Mouse (Mus musculus) adrenal gland, adult 2 months (tissue): Measurements from ENCODE around the gene Aldoart2. TPM values are rescaled to one million over a fixed set of nuclear protein-coding genes. Genes with fewer than 3 reads are reported as not detected.
"Not testable (repeated sequence)": the region's sequence is repeated elsewhere in the genome, so short reads cannot be mapped to it uniquely, and the experiment has no call there.

Experiments used
- DNase-seq: peaks from one replicate; pipeline ENCODE4 v3.0.0; 2021
- polyA plus RNA-seq: library from polyadenylated mRNA; depleted of rRNA; stranded (reverse); fragments of >200 nt; gene quantifications from 2 replicates; pipeline ENCODE4 v1.2.3, GENCODE M21; 2012; rRNA removed
- total RNA-seq, 2 experiments: library from RNA; stranded (reverse); gene quantifications; 2 replicates each; pipeline ENCODE4 v1.2.3; 2021

Gene Aldoart2
- total and polyA plus RNA-seq, 3 experiments = 0.17 TPM; not detected in 2

DNA sequence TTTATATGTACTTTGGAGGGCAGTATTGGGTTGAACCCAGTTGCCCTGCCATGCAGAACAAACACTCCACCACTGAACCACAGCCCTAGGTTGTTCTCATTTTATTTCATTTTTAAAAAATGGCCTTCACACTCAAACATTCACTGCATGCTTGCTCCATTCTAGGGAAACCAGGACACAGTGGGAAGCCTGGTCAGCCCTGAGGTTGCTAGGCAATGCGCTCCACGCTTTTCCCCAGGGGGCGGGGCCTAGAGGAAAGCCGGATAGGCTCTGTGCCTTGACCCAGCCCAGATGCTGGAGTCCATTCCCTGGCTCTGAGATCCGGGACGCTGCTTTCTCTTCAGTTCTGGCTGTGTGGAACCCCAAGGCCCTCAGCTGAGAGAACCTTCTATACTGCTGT, 8.8 kb downstream of the Aldoart2 start:
- DNase-seq = peak; percentile 23

DNA sequence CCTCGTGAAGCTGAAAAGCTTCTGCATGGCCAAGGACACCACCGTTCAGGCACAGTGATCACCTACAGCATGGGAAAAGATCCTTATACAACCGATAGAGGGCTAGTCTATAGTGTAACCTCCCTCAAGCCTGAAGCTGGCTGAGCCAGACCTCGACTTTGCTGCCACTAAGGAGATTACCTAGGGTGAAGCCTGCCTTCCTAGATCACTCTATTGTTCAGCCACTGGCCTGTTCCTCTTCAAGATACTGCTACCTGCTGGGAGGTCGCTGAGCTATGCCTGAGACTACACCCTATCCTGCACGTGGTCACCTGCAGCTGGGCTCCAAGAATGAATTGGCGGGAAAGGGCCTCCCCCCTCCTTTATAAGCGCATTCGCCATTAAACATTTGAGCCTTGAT, 21.9 kb downstream of the Aldoart2 start:
- DNase-seq = not testable (repeated sequence)

DNA sequence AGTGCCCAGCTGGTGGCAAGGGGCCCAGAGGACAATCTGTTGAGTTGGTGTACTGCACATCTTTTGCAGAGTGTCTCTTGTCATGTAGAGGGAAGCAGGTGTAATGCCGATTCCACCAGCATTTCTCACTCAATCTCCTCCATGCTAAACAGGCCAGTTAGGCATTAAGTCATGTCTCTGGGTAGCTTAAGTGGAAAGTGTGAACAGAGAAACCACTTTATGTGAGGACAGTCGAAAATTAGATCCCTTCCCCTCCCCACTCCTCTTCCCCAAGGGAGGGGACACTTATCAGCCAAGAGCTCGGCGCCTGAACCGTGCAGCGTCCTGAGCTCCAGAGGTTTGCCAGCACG, 33.5 kb downstream of the Aldoart2 start:
- no peak for DNase-seq

DNA sequence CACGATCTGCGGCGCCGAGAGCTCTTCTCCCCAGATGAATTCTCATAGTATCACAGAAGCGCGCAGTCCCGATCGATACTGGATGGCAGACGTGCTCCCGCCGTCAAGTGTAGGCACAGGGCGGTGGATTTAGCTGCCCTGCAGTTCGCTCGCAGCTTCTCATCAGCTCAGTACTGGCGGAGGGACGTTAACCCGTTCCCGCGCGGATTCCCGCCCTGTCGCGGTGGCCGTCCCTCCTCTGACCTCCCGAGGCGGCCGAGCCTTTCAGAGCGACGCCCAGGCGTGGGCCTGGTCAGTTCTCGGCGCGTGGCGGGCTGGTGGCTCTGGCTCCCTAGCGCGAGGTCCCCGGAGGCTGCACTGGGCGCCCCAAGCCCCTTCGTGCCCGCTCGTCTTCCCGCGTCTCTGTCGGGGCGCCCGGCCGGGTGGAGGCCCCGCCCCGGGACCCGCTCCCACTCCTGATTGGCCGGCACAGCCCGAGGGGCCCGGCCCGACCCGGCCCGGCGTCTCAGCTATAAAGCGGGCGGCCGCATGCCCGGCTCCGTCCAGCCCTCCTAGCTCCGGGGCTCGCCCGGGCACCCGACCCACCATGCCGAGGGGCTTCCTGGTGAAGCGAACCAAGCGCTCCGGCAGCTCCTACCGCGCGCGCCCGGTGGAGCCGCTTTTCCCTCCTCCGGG, 34.0 kb downstream of the Aldoart2 start, which contains the start of gene Insm2:
Insm2 (plus strand) TSS at position 541 of the 675 bp plus-strand sequence.
- peak; percentile 54 for DNase-seq

DNA sequence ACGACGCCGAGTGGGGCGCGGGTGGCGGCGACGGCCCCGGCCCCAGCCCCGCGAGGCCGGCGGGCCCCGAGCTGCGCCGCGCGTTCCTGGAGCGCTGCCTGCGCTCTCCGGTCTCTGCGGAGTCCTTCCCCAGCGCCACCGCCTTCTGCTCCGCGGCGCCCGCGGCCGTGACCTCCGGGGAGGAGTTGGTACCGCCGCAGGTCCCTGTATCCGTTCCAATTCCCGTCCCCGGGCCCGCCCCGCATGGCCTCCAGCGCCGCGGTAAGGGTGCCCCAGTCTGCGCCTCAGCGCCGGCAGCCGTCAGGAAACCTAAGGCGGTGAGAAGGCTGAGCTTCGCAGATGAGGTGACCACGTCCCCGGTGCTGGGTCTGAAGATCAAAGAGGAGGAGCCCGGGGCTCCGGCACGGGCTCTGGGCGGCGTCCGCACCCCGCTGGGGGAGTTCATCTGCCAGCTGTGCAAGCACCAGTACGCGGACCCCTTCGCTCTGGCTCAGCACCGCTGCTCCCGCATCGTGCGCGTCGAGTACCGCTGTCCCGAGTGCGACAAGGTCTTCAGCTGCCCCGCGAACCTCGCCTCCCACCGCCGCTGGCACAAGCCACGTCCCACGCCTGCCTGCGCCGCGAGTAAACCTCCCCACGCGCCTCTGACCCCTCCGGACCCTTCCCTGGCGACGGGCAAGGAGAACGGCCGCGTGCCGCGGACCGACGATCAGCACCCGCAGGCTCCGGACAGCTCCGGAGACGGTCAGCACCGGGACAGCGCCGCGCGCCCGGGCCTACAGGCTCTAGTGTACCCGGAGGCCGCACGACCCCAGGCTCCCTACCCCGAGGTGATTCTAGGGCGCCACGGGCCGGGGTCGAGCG, 34.8 kb downstream of the Aldoart2 start:
- DNase-seq = peak; percentile 82

DNA sequence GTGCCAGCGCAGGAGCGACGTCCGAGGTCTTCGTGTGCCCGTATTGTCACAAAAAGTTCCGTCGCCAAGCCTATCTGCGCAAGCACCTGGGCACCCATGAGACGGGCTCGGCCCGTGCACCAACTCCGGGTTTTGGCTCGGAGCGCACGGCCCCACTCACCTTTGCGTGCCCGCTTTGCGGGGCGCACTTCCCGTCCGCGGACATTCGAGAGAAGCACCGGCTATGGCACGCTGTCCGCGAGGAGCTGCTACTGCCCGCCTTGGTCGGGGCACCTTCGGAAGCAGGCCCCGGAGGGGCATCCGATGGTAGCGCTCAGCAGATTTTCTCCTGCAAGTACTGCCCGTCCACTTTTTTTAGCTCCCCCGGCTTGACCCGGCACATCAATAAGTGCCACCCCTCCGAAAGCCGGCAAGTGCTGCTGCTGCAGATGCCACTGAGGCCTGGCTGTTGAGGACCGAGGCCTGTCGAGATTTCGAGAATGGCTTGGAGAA, 35.5 kb downstream of the Aldoart2 start:
- DNase-seq = no peak

DNA sequence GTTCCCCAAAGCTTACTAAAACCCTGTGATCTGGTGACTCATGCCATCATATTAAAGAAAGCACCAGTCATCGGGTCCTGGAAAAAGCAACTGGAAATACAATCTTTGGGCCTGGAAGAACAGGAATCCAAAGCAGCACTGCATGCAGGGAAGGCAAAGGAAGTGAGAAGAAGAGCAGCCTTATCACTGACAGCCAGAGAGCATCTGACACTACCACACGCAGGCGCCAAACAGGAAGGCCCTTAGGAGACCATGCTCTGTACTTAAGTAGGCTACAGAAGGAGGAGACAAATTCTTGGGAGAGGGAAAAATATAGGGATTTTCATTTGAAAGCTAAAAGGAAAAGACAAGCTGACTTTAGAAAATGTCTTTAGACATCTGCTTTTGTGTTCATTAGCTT, 39.4 kb downstream of the Aldoart2 start:
- no peak for DNase-seq

DNA sequence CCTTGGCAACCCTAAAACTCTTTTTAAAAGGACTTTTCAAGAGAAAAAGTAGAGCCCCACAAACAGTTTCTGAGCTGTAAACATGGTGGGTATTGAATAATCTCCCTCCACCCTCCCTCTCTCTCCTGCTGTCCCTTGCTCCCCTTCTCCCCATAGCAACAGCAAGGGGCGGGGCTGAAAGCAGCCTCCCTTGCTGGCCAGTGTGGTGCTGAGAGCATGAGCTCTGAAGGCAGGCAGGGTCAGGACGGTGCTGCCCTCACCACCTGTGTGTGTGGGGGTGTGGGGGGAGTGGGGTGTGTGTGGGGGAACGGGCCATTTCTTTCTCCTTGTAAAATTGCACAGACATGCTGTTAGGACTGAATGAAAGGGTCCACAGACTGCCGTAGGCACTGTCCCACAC, 42.9 kb downstream of the Aldoart2 start:
- no peak for DNase-seq

DNA sequence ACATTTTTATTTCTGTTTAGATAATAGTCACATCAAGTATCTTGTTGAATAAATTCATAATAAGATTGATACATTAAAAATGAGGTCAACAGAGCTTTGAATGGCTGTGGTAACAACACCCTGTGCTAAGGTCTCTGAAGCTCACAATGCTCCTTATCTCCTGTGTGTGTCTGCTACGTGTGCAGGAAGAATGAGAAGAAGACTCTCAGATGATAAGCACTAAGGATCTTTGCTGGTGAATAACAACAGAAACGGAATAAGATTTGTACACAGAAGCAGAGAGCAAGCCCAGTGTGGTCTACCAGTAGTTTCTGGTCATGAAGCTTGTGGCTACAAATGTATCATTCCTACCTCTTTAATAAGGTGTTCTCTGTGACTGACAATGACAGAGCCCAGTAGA, 45.8 kb downstream of the Aldoart2 start:
- no peak for DNase-seq

Other genes with a start within 250 kb of the Aldoart2 start
- gene Psma6, start 181.0 kb upstream of the Aldoart2 start, total RNA-seq = 100 to 1,000 TPM; 208 to 242 TPM
- 12.5 and 14.8 TPM in 2 replicates for gene Psma6, start 181.0 kb upstream of the Aldoart2 start, polyA plus RNA-seq
- 10 to 100 TPM; 90.6 to 94.6 TPM for gene Nfkbia, start 72.6 kb upstream of the Aldoart2 start, total RNA-seq
- gene Nfkbia, start 72.6 kb upstream of the Aldoart2 start, polyA plus RNA-seq = 197 and 256 TPM in 2 replicates
- gene Insm2, start 34.2 kb downstream of the Aldoart2 start, total RNA-seq = 1 to 10 TPM in 1 of 2 experiments, under 1 TPM in 1; 0.49 to 4.5 TPM
- gene Insm2, start 34.2 kb downstream of the Aldoart2 start, polyA plus RNA-seq = 2.0 and 9.2 TPM in 2 replicates